Mouse (Mus musculus) kidney, adult 18-20 months (tissue): ENCODE measurements at regions not wholly inside any gene's neighbourhood (a gene's known extent, or its start where the extent isn't known, plus 50 kb on each side); places are given as distances from the start of the nearest gene placed in this dataset.

ENCODE experiments used
- DNase-seq: peaks from one replicate; pipeline ENCODE4 v3.0.0; 2021

DNA sequence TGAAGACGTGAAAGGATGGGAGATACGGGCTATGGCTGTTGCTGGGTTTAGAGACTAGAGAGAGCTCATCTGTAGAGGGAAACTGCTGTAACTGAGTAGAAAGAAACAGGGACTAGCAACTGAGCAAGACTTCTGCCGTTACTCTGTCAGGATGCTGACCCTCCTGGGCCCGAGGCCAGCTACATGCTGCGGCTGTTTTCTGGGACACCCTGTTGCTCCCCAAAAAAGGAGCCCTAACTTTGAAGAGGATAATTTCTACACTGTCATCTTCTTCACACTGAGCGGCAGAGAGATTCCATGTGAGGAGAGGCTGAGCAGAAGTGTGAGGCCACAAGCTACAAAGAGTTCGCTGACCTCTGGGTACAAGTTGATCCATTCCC lies 74.2 kb upstream of the Ralgps2 start:
- DNase-seq: no peak

DNA sequence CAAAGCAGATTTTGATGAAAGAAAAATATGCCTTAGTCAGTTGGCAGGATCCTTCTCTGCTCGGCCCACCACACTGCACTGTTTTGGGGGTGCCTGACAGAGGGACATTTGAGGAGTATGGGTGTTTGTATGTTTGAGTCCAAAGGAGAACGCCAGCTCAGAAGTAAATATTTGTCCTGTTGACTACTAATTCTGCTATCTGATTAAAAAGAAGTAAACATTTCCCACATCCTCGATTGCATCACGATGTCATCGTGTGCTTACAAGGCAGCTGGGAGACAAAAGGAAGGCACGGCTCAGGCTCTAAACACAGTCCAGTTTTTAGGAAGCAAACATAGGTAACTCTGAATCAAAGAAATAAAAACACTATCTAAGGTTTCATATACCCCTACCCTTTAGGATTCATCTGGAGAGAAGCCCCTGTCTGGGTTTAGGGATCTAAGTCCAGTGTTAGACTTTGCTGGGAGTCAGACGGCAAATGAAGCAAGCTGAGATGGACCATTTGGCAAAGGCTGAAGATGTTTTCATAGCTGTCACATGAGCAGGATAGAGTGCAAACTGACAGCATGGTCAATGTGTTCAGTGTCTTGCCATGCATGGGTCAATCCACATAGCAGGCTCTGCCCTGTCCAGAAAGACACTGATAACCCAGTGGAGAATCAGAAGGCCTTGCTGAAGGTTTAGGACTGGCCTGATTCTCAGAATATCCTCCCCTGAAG lies 73.7 kb upstream of the Ralgps2 start:
- no peak for DNase-seq

DNA sequence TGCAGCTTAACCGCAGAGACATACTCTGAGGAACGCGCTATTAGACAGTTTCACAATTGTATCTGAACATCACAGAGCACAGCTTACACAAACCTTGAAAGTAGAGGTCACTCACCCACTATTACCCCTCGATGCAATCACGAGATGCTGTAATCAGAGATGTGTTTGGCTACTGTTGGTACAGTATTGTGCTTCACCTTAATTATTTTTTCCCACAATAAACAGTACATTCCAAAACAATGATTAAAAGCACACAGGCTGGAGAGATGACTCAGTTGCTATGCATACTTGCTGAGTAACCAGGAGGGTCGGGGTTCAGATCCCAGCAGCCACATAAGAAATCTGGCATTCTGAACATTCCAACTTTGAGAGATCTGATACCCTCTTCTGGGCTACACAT lies 71.8 kb upstream of the Ralgps2 start:
- no peak for DNase-seq

DNA sequence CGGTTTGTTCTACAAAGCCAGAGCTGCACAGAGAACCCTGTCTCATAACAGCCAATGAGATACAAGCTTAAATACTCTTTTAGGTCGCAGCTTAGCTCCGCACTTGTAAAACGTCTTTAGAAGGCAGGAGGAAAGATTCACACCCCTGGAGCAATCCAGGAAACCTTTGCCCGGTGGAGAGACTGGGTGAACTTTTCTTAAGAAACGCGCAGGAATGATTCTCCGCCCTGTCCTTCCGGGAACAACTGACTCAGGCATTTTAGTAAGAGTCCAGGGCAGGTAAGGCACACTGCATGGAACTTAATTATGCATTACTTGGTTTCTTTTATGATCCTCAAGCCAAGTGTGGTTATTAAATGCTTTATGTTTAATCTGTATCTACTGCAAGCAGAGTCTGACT lies 70.0 kb upstream of the Ralgps2 start:
- peak; percentile 53 for DNase-seq

DNA sequence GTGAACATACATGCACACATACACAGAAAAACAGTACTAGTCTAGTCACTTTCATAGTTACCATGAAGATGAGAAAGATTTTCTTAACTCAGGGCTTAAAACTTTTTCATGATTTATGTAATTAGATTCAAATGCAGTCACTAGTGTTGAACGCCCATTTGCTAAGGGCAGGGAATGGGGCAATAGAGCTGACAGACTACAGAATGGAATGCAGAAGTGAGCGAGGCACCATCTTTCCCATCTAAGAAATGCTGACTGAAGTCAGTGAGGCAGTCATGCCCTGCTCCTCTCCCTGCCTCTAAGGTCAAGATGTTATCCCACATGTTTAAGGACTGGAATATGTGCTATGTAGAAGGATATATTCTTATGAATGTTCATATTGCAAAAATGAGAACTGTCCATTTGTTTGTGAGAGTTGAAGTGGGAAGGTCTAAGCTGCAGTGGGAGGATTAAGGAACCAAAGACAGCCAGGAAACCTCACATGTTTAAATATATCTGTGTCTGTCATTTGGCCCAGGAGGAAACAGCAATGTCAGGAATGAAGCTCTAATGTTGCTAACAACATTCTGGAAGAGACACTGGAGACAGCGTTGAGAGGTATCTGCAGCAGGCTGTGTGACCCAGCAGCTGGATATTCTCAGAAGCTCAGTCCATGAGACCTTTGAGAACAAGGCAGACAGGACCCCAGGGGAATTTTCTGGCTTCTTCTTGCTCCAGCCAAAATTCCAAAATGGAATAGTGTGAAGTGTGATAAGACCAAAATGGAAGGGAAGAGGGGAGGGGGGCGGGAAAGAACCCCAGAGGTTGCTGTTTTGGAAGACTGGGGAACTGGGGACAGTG lies 68.7 kb upstream of the Ralgps2 start:
- no peak for DNase-seq

DNA sequence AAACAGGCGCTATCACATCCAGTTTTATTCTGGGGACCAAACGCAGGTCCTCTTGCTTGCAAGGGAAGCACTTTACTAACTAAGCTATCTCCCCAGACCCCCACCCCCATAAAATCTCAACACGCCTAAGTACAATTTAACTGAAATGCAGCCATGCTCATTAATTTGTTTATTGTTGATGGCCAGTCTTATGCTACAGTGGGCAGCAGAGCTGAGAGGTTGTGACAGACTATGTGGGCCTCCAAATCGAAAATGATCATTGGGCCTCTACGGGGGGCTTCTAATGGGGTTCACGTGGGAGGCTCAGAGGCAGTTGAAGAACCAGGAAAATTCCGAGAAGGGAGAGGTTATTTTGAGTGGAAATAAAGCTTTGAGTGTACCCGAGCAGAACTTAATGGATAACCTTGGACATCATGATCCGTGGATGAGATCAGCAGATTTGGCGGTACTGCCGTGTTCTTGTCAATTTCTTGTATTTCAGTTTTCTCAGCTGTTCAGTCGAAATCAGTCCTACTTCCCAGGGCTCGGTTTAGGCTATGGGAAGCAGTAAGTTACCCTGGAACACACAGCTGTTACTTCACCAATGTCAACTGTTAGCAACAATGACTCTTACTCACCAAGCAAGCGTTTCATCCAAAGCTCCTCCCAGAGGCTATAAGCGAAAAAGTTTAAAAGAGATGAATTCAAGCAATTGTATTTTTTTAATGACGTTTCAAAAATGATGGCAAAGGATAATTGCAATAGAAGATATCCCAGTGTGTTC lies 65.1 kb upstream of the Ralgps2 start:
- DNase-seq: no peak

DNA sequence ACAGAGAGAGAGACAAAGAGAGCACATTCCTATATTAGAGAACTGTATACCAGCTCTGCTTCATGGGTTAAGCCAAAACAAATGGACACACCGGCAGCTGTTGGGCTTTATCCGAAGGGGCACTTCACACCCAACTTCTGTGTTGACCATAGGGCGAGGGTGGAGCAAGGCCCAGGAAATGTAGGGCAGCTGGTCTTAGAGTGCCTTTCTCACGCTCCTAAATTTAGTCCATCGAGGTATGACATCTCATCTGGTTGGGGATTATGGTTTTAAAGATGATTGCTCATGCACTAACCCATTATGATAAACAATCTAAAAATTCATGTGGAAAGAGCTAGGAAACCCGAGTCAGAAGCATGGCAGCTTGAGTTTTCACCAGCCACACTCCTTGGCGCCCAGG lies 63.6 kb upstream of the Ralgps2 start:
- no peak for DNase-seq

DNA sequence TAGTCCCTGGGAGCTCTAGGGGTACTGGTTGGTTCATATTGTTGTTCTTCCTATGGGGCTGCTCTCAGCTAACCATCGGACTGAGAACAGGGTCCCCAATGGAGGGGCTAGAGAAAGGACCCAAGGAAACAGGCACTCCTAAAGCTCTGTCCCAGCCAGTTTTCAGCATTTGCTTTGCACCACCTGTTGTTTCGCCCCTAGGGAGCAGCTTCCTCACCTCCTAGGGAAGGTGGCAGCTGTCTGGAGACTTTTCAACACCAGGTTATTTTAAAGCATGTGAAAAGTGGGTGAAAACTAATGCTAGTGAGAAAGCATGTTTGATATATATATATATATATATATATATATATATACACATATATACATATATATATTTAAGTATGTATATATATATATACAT lies 62.8 kb upstream of the Ralgps2 start:
- DNase-seq: no peak

DNA sequence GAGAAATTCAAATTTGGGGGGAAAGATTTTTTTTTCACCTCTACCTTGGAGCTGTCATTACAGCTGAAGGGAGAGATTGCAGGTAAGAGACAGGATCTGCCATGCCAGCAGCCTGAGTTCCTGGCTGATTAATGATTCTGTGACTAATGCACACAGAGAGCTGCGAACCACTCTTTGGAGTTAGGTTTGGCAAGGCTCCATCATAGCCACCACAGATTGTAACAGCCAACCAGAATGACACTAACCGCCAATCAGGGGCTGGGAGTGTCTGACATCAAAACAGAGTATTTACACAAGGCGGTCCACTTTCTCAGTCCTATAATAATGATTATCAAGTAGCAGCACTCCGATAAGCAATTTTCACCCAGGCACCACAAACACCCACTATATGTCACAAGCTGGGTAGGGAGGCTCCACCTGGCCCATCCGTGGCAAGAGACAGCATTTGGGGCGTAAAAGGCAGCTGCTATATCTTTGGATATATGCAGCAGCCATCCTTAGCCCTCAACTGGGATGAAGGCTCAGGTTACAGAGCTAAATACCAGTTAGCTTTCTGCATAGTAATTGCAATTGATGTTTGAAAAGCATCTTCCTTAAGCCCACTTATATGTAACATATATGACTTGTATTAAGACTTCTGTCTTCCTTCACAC lies 61.7 kb upstream of the Ralgps2 start:
- no peak for DNase-seq

DNA sequence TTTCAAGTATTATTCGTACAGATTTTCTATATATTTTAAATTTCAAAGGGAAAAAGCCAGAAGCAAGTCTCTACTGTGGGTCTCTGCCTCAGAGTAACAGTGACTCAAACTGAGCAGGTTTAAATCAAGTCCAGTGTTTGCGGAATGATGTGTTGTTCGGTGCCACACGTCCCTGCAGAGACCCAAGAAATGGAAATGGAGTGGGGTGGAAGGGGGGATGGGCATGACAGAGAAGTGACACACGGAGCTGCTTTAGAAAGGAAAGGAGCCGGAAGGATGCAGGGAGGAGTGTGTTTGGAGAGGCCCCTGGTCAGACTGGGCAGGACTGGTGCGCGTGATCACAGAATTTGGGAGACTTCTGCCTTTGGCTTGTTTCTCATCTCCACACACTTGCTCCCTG lies 60.5 kb upstream of the Ralgps2 start:
- no peak for DNase-seq

DNA sequence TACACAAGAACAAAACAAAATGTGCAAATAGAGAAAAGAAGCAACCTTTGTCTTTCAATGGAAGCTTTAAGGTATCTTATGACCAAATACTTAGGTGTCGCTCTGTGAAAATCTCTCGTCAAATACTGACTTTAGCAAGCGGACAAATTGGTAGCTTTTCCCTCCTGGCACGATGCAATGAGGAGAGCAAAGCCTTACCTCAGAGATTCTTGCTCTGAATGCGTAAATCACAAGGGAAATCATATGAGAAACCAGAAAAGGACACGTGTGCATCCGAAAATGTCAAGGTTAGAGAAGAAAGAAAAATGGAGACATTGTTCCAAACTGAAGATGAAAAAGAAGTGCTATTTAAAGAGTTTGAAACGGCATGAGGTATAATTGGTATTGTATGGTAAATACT lies 59.8 kb upstream of the Ralgps2 start:
- no peak for DNase-seq

DNA sequence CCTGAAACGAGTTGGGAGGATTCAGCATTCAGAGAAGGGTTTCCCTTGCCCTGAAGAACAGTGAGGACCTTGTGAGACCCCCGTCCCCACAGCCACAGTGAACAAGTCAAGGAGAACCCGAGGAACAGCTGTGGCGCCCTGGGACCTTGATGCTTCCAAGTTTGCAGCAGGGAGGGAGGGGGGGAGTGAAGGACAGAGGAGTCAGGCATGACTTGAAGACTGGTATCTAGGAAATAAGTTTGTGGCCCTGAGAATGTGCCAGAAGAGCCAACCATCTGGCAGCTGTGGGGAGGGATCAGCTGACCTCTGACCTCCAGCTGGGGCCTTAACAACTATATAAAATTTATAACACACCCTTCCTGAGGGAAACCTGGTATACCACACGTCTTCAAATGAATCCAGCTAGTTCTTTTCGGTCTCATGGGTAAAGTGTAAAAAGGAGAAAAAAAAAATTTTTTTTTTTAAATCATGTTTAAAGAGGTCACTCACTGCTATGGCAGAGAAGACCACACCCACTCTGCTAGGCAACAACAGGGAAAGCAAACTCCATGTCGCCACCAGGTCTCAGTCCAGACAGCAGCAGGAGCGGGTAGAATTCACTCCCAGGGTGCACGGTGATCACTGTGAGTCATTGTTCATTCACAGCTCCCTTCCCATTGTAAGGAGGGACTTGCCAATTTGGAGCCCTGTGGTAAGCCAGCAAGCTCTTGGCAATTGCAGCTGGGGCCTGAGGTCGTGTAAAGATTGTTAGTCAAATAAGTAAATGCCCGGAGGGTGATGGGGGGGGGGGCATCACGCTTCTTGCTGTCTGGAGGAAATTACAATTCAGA lies 58.3 kb upstream of the Ralgps2 start:
- no peak for DNase-seq

DNA sequence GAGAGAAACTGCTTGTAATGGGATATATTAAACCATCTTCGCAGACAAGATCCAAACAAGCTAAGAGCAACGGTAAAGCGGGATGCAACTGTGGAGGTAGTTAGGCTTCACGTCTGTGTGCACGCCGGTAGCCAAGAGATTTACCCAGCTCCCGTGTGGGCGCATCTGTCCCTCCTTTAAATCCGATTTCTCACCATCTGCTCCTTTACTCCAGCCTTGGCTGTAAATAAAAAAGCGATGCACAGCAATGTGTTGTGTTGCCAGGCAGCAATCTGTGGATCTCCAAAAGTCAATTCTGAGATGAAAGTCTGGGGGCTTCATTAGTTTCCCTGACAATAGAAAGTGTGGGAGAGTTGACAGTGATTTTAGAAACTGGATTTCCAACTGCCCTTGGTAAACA lies 57.6 kb upstream of the Ralgps2 start:
- DNase-seq: no peak

DNA sequence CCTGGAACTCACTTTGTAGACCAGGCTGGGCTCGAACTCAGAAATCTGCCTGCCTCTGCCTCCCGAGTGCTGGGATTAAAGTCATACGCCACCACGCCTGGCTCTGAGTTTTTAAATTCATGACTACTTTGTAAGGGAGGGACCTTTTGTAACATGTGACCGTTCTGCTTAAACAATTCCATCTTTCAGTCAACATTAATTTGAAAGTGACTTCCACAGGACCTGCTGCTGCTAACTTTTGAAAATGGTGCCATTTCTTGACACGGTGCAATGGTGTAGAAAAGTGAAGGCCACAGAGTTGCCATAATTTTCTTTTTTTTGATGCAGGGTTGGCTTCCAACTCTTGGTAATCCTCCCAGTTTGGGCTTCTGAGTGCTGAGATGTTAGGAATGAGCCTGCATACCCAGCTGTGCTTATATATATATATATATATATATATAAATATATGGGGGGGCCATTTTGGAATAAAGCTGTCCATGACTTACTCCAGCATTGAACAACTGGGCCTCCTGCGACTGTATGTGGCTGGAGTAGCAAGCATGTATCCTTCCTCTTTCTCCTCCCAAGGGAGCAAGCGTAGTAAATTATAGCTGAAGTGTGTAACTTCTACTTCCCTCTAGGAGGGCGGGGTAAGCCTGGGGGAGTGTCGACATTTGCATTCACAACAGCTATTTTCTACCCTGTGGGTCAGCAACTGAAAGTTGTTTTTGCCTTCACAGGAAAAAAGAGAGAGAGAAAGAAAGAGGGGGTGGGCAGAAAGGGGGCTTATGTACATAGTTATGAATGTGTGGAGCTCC lies 56.9 kb upstream of the Ralgps2 start:
- no peak for DNase-seq

DNA sequence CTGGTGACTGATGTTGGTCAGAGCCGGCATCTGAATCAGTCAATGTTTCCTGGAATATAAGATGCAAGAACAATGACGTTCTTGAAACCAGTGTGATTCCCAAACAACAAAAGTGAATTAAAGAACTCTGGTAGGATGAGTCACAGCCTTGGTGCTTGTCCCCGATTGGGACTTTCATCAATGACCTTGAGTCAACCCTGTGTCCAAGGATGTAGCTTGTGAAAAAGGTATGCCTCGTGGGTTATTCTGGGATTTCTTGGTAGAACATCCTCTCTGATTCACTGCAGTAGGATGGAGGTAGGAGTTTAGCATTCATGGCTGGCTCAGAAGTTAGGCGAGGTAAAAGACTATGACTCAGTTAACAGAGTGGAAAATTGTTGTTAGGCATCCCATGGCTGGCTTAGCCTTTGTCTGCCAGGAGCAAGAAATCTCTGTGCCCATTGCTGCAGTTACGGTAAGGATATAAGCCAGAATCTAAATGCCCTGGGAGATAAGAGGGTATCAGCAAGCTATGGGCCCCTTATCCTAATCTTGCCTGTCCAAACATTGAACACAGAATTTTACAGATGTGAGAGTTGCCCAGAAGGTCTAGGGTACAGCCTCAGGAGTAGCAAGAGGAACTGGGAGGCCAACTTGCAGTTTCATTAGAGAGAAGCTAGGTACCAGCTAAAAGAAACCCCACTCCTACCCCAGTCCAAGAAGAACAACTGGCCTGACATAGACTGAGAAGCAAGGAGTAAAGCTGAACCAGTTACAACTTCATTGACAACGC lies 55.9 kb upstream of the Ralgps2 start:
- DNase-seq: no peak

DNA sequence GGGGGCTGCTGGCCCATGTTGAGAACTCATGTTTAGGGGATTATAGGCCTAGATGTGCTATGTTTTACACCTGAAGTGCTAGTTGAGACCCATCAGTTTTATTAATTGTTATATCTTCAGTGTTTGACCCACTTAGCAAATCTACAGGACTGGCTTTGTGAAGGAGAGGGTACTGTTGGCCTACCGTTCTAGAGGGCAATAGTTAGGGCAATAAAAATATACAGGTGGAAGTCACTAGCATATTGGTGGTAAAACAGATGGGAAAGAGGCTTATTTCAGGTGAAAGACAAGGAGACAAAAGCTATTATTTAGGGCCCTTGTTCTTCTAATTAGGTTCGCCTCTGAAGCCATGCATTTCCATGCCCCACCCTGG lies 55.2 kb upstream of the Ralgps2 start:
- no peak for DNase-seq

DNA sequence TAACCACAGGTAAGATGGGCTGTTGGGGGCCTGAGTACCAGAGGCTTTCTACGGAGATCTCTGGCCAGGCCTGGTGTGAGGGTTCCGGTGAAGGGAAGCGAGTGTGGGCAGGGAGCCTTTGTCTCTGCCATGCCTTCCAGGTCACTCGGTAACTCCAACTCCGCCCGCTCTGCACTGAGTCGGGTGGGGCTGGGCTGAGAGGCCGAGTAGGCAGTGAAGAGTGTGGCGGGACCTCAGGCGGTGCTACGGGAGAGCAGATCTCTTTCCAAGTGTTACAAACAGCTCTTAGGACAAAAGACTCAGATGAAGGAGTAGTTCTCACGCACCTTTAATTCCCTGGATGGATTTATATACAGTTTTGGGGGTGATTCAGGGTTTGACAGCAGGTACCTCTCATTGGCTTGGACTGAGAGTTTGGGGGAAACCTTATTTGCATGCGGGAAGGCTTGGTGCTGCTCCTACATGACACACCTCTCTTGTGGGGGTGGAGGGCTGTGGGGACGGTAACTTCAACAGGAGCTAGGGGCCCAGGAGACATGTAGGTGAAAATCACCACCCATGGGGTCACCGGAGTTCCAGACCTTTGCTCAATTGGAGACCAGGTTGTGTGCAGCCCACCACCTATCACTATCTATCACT lies 54.7 kb upstream of the Ralgps2 start:
- DNase-seq: no peak

DNA sequence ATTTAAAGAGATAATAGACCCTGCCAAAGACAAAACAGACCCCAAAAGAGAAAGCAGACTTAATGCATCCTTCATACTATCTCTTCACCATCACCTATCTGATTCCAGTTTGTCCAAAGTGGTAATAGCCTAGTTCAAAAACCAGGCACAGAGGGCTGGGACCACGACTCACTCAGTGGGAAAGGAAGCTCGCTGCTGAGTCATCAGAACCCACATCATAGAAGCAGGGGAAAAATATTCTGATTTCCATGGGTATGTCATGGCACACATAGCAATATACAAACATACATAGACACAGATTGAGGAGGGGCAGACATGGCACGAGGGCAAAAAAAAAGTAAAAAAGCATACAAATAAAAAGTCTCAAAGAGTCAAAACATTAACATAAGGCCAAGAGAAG lies 53.7 kb upstream of the Ralgps2 start:
- DNase-seq: no peak

DNA sequence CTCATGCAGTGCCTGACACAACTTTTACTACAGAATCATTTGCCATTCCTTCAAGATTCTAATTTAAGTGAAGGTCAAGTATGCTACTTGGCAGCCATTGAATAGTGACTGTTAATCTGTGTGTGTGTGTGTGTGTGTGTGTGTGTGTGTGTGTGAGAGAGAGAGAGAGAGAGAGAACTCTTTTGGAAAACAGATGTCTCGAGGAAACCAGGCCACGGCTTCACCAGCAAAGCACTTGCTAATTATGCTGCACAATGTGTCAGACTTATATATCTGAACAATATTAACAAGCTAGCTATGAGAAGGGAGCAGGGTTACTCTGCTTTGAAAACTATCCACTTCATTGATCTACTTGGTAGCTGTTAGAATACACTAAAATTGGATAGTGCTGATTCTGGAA lies 53.1 kb upstream of the Ralgps2 start:
- no peak for DNase-seq
